Mouse (Mus musculus): ENCODE data around the gene Rps27rt. TPM values are rescaled to one million over a fixed set of nuclear protein-coding genes. Genes with fewer than 3 reads are reported as not detected.
"Not testable (repeated sequence)": the region's sequence is repeated elsewhere in the genome, so short reads cannot be mapped to it uniquely, and the experiment has no call there.

Rps27rt gene
- total RNA-seq, 2 experiments from 2014 or later = 27.0 to 96.3 TPM

GRCm38 (mm10) chr9:114988029-114988428 lies 5.5 kb upstream of the Rps27rt start:
- no peak for ATAC-seq (replicated peaks; ENCODE audit: low FRiP score, poor library complexity, severe bottlenecking)

GRCm38 (mm10) chr9:114986361-114986760 lies 3.8 kb upstream of the Rps27rt start:
- no peak for ATAC-seq (replicated peaks; ENCODE audit: low FRiP score, poor library complexity, severe bottlenecking)

GRCm38 (mm10) chr9:114985741-114986140 lies 3.2 kb upstream of the Rps27rt start:
- ATAC-seq (replicated peaks; ENCODE audit: low FRiP score, poor library complexity, severe bottlenecking) = no peak

- ATAC-seq (replicated peaks; ENCODE audit: low FRiP score, poor library complexity, severe bottlenecking) = no peak
These were observed 2.6 kb downstream of the Rps27rt start for GRCm38 (mm10) chr9:114979969-114980368.

GRCm38 (mm10) chr9:114978281-114979111 lies 4.0 kb downstream of the Rps27rt start, which contains the start of gene Osbpl10:
Osbpl10 (plus strand) TSS chr9:114978569.
- no peak for ATAC-seq (replicated peaks; ENCODE audit: low FRiP score, poor library complexity, severe bottlenecking)

- ATAC-seq (replicated peaks; ENCODE audit: low FRiP score, poor library complexity, severe bottlenecking) = no peak
These were observed 4.9 kb downstream of the Rps27rt start for GRCm38 (mm10) chr9:114977461-114978280.

GRCm38 (mm10) chr9:114966286-114966685 lies 16.3 kb downstream of the Rps27rt start:
- not testable (repeated sequence) for ATAC-seq (replicated peaks; ENCODE audit: low FRiP score, poor library complexity, severe bottlenecking)

GRCm38 (mm10) chr9:114964093-114964492 lies 18.4 kb downstream of the Rps27rt start:
- no peak for ATAC-seq (replicated peaks; ENCODE audit: low FRiP score, poor library complexity, severe bottlenecking)

- ATAC-seq (replicated peaks; ENCODE audit: low FRiP score, poor library complexity, severe bottlenecking) = no peak
These were observed 21.7 kb downstream of the Rps27rt start for GRCm38 (mm10) chr9:114960844-114961243.

GRCm38 (mm10) chr9:114960043-114960789 lies 22.3 kb downstream of the Rps27rt start:
- no peak for ATAC-seq (replicated peaks; ENCODE audit: low FRiP score, poor library complexity, severe bottlenecking)

GRCm38 (mm10) chr9:114956945-114957344 lies 25.6 kb downstream of the Rps27rt start:
- no peak for ATAC-seq (replicated peaks; ENCODE audit: low FRiP score, poor library complexity, severe bottlenecking)

GRCm38 (mm10) chr9:114955340-114955739 lies 27.2 kb downstream of the Rps27rt start:
- no peak for ATAC-seq (replicated peaks; ENCODE audit: low FRiP score, poor library complexity, severe bottlenecking)

GRCm38 (mm10) chr9:114952866-114953265 lies 29.7 kb downstream of the Rps27rt start:
- no peak for ATAC-seq (replicated peaks; ENCODE audit: low FRiP score, poor library complexity, severe bottlenecking)

- no peak for ATAC-seq (replicated peaks; ENCODE audit: low FRiP score, poor library complexity, severe bottlenecking)
These were observed 34.1 kb downstream of the Rps27rt start for GRCm38 (mm10) chr9:114948395-114948794.

GRCm38 (mm10) chr9:114945576-114945975 lies 37.0 kb downstream of the Rps27rt start:
- no peak for ATAC-seq (replicated peaks; ENCODE audit: low FRiP score, poor library complexity, severe bottlenecking)

GRCm38 (mm10) chr9:114944642-114945041 lies 37.9 kb downstream of the Rps27rt start:
- ATAC-seq (replicated peaks; ENCODE audit: low FRiP score, poor library complexity, severe bottlenecking) = no peak

- no peak for ATAC-seq (replicated peaks; ENCODE audit: low FRiP score, poor library complexity, severe bottlenecking)
These were observed 45.9 kb downstream of the Rps27rt start for GRCm38 (mm10) chr9:114936687-114937086.

GRCm38 (mm10) chr9:114935321-114935720 lies 47.2 kb downstream of the Rps27rt start:
- ATAC-seq (replicated peaks; ENCODE audit: low FRiP score, poor library complexity, severe bottlenecking) = no peak

GRCm38 (mm10) chr9:114934231-114934630 lies 48.3 kb downstream of the Rps27rt start:
- no peak for ATAC-seq (replicated peaks; ENCODE audit: low FRiP score, poor library complexity, severe bottlenecking)

- ATAC-seq (replicated peaks; ENCODE audit: low FRiP score, poor library complexity, severe bottlenecking) = peak; percentile 91
These were observed 48.8 kb downstream of the Rps27rt start, which contains the start of gene Gpd1l for GRCm38 (mm10) chr9:114933723-114934171. Gpd1l (minus strand) TSS chr9:114933987.

Data from erythroblast, adult 5-6 weeks (primary cell).